Mouse (Mus musculus) B cell, adult 62 days (primary cell): ENCODE results near the gene G6pc. TPM values are rescaled to one million over a fixed set of nuclear protein-coding genes. Genes with fewer than 3 reads are reported as not detected.

Experiments used
- total RNA-seq: library from RNA; stranded (reverse); gene quantifications from 4 replicates; pipeline ENCODE4 v1.2.4, GENCODE M21; 2023

G6pc gene
- not detected in 4 replicates for total RNA-seq

DNA sequence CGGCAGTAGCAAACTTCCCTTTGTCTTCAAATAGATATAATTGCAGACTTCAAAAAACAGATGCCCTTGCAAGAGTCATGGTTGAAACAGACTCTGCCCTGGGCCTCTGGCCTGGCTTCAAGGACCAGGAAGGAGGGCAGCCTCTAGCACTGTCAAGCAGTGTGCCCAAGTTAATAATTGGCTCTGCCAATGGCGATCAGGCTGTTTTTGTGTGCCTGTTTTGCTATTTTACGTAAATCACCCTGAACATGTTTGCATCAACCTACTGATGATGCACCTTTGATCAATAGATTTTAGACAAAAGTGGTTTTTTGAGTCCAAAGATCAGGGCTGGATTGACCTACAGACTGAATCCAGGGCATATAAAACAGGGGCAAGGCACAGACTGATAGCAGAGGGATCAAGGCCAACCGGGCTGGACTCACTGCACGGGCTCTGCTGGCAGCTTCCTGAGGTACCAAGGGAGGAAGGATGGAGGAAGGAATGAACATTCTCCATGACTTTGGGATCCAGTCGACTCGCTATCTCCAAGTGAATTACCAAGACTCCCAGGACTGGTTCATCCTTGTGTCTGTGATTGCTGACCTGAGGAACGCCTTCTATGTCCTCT is at the start of gene G6pc:
Gene G6pc (plus strand): TSS at position 236 of the 610 bp plus-strand sequence.

GRCm38 (mm10) chr11:101324763-101325162 is 42.6 kb upstream of the G6pc start, which contains the start of gene Aoc2:
TSS of gene Aoc2 (plus strand) at chr11:101325063.

DNA sequence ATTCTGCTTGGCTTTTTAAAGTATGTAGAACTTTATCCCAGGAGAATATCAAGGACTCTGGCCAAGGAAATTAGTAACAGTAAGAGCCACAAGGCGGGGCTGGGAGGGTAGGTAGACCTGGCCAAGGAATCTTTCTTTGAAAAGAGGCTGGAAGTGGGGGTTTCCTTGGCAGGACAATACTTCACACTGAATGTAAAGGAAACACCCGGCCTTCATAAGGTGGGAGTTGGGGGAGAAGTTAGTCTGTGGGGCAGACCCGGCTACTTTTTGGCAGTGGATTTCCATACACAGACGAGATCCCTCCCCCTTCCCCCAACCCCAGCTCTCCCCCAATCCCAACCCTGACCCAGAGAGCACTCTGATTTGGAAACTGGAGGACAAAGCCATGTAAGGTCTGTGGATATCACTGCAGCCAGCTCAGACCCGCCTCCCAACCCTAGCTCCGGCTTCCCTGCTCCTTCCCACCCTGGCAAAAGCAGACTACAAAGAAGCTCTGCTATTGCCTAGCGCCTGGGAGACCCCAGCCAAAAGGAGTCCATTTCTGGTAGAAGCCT is 36.9 kb upstream of the G6pc start, which contains the start of gene Aoc3:
Gene Aoc3 (plus strand): TSS at position 235 of the 554 bp plus-strand sequence.

GRCm38 (mm10) chr11:101417101-101417855 is 49.9 kb downstream of the G6pc start, which contains the start of gene Aarsd1:
TSS of gene Aarsd1 (minus strand) at chr11:101417615.

GRCm38 (mm10) chr11:101424105-101424851 is 56.9 kb downstream of the G6pc start, which contains the start of gene Gm27029:
TSS of gene Gm27029 (minus strand) at chr11:101424796.

GRCm38 (mm10) chr11:101424925-101425813 is 57.8 kb downstream of the G6pc start, which contains the start of the genes Rundc1 and Ptges3l:
TSS of gene Rundc1 (plus strand) at chr11:101425085.
TSS of gene Ptges3l (minus strand) at chr11:101425333.

Other genes starting within 250 kb of the G6pc start
- 71.0 to 81.9 TPM (median 75.1 TPM) in 4 replicates for gene Retreg3, start 247.7 kb upstream of the G6pc start, total RNA-seq
- gene Tubg1, start 247.6 kb upstream of the G6pc start, total RNA-seq, result 15.8 to 18.7 TPM (median 16.9 TPM) in 4 replicates
- 3.1 to 5.6 TPM (median 4.7 TPM) in 4 replicates for gene Tubg2, start 211.7 kb upstream of the G6pc start, total RNA-seq
- 0.34 to 0.49 TPM (median 0.37 TPM) in 4 replicates for gene Cntnap1, start 197.0 kb upstream of the G6pc start, total RNA-seq
- 1.2 to 4.3 TPM (median 3.4 TPM) in 4 replicates for gene Plekhh3, start 196.2 kb upstream of the G6pc start, total RNA-seq
- gene Ccr10, start 192.1 kb upstream of the G6pc start, total RNA-seq, result not detected in 4 replicates
- 78.1 to 86.6 TPM (median 84.3 TPM) in 4 replicates for gene Ezh1, start 141.1 kb upstream of the G6pc start, total RNA-seq
- not detected in 4 replicates for gene Ramp2, start 121.5 kb upstream of the G6pc start, total RNA-seq
- 74.7 to 90.7 TPM (median 77.1 TPM) in 4 replicates for gene Vps25, start 113.9 kb upstream of the G6pc start, total RNA-seq
- gene Wnk4, start 107.0 kb upstream of the G6pc start, total RNA-seq, result 0.30 to 1.1 TPM (median 0.57 TPM) in 4 replicates
- gene Cntd1, start 88.5 kb upstream of the G6pc start, total RNA-seq, result 0.22 to 0.77 TPM (median 0.35 TPM) in 4 replicates
- 27.6 to 31.2 TPM (median 28.7 TPM) in 4 replicates for gene Coa3, start 88.4 kb upstream of the G6pc start, total RNA-seq
- gene Becn1, start 65.3 kb upstream of the G6pc start, total RNA-seq, result 181 to 201 TPM (median 186 TPM) in 4 replicates
- gene Psme3, start 51.3 kb upstream of the G6pc start, total RNA-seq, result 136 to 141 TPM (median 140 TPM) in 4 replicates
- gene Aoc2, start 42.5 kb upstream of the G6pc start, total RNA-seq, result 13.9 to 14.7 TPM (median 14.2 TPM) in 4 replicates
- 0.28 to 0.64 TPM (median 0.60 TPM) in 4 replicates for gene Aoc3, start 37.0 kb upstream of the G6pc start, total RNA-seq
- gene Aarsd1, start 50.1 kb downstream of the G6pc start, total RNA-seq, result 21.0 to 29.1 TPM (median 23.2 TPM) in 4 replicates
- gene Gm27029, start 57.2 kb downstream of the G6pc start, total RNA-seq, result 0.63 to 1.1 TPM (median 0.92 TPM) in 4 replicates
- 19.6 to 22.2 TPM (median 21.1 TPM) in 4 replicates for gene Rundc1, start 57.5 kb downstream of the G6pc start, total RNA-seq
- 1.7 to 3.6 TPM (median 1.8 TPM) in 4 replicates for gene Ptges3l, start 57.8 kb downstream of the G6pc start, total RNA-seq
- 121 to 138 TPM (median 128 TPM) in 4 replicates for gene Rpl27, start 74.7 kb downstream of the G6pc start, total RNA-seq
- gene Ifi35, start 80.8 kb downstream of the G6pc start, total RNA-seq, result 63.3 to 70.8 TPM (median 65.7 TPM) in 4 replicates
- gene Rnd2, start 97.4 kb downstream of the G6pc start, total RNA-seq, result 0.53 to 0.75 TPM (median 0.63 TPM) in 4 replicates
- 15.8 to 19.6 TPM (median 17.8 TPM) in 4 replicates for gene Vat1, start 98.7 kb downstream of the G6pc start, total RNA-seq
- 7.2 to 8.9 TPM (median 8.0 TPM) in 4 replicates for gene Brca1, start 184.4 kb downstream of the G6pc start, total RNA-seq
- gene Nbr1, start 184.6 kb downstream of the G6pc start, total RNA-seq, result 130 to 160 TPM (median 142 TPM) in 4 replicates
- 5.5 to 7.0 TPM (median 6.3 TPM) in 4 replicates for gene Tmem106a, start 214.7 kb downstream of the G6pc start, total RNA-seq
- not detected in 4 replicates for gene Gm11634, start 231.7 kb downstream of the G6pc start, total RNA-seq